Mouse (Mus musculus): ENCODE measurements around the gene Tmbim7.
"Not testable (repeated sequence)": the region's sequence is repeated elsewhere in the genome, so short reads cannot be mapped to it uniquely, and the experiment has no call there.

Tmbim7 gene

GRCm38 (mm10) chr5:3650881-3651280, at the start of gene Tmbim7:
Gene Tmbim7 (plus strand): TSS chr5:3651181.
- DNase-seq (ENCODE audit: low read depth) = no peak

GRCm38 (mm10) chr5:3607114-3607513, 43.9 kb upstream of the Tmbim7 start:
- no peak for DNase-seq (ENCODE audit: low read depth)

DNA sequence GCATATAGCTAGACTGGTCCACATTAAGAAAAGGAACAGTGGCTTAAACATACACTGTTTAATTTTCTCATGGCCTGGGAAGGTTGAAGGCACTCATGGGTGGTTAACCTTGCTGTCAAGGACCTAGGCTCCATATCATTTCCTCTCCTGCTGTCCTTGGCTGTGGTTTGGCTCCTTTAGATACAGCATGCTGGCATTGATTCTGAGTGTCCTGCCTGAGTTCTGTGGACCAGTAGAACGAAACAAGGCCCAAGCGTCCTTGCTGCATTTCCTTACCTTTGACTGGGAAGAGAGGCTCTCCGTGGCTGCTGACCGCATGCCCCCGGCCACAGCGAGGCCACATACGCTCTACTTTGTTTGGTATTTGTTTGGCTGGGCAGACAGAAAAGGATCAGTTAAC, 41.7 kb upstream of the Tmbim7 start:
- no peak for DNase-seq (ENCODE audit: low read depth)

DNA sequence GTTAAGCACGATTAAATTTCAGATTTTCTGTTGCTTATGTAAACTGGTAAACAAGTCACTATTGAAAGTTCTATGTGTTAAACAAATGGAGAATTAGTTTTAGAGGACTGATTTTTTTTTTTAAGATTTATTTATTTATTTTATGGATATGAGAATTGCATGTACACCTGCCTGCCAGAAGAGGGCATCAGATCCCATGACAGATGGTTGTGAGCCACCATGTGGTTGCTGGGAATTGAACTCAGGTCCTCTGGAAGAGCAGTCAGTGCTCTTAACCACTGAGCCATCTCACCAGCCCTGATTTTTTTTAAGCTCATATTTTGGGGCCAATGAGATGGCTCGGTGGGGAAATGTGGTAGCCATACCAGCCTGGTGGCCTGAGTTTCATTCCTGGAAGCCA, 39.1 kb upstream of the Tmbim7 start:
- not testable (repeated sequence) for DNase-seq (ENCODE audit: low read depth)

DNA sequence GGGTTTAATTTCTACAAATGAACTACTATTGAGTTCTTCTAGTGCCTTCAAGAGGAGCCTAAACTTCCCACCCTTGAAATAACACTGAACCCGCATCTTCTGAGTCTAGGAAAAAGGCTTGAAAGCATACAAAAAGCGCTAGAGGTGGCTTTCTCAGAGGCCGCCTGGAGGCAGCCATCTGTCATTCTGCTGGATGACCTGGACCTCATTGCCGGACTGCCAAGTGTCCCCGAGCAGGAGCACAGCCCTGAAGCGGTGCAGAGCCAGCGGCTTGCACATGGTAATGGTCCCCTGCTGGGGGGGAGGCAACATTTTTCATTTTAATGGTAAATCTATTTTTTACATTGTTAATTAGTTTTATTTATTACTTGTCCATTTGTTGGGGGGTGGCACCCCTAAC, 30.5 kb upstream of the Tmbim7 start:
- no peak for DNase-seq (ENCODE audit: low read depth)

GRCm38 (mm10) chr5:3630055-3630454, 20.9 kb upstream of the Tmbim7 start:
- DNase-seq (ENCODE audit: low read depth) = no peak

DNA sequence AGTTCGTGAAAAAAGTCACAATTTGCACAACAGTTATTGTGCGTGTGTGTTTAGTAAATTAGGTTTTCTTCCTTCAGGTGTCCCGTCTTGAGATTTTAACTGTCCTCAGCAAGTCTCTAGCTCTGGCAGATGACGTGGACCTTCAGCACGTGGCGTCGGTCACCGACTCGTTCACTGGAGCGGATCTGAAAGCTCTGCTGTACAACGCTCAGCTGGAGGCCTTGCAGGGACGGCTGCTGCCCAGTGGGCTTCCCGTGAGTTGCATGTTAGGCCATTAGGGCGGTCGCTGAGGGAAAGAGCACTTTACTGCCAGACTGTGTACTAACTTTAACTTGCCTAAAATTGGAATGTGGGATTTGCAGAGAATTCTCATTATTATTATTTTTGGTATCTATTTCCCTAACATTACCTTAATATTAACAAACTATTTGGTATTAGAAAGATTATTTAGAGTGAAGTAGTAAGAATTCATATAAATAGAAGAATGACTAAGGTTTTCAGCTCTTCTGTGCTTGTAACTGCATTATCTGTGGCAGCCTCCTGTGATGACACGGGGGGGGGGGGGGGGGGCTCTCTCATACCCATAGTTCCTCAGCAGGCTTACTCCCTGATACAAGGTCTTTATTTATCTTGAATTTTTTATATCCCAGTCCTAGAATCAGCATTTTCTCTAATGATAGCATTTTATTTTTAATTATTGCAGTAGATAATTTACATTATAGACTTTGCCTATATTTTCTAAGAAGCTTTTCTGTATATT, 19.3 kb upstream of the Tmbim7 start:
- DNase-seq (ENCODE audit: low read depth) = no peak

- no peak for DNase-seq (ENCODE audit: low read depth)
Measured at GRCm38 (mm10) chr5:3632285-3632684, 18.7 kb upstream of the Tmbim7 start.

GRCm38 (mm10) chr5:3633315-3633714, 17.7 kb upstream of the Tmbim7 start:
- DNase-seq (ENCODE audit: low read depth) = no peak

- peak; percentile 46 for DNase-seq (ENCODE audit: low read depth)
Measured at GRCm38 (mm10) chr5:3633951-3634350, 17.0 kb upstream of the Tmbim7 start.

GRCm38 (mm10) chr5:3635286-3635685, 15.7 kb upstream of the Tmbim7 start:
- DNase-seq (ENCODE audit: low read depth) = no peak

GRCm38 (mm10) chr5:3644621-3645020, 6.4 kb upstream of the Tmbim7 start:
- no peak for DNase-seq (ENCODE audit: low read depth)

DNA sequence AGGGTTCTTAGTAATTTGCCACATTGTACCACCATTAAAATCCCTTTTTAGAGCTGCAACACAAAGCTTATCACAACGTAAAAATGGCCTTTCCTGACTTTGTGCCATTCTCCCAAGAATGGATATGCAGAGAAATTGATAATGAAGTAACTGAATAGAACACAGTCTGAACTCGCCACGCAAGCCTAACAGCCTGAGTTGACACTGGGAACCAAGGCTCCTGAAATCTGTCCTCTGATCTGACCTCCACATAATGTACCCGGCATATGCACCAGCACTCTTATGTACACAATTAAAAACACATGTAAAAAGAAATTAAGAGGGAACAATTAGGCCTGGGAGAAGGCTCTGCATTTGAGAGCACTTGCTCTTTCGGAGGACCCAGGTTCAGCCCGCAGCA, 5.7 kb upstream of the Tmbim7 start:
- DNase-seq (ENCODE audit: low read depth) = no peak

GRCm38 (mm10) chr5:3646539-3646938, 4.4 kb upstream of the Tmbim7 start:
- DNase-seq (ENCODE audit: low read depth) = no peak

DNA sequence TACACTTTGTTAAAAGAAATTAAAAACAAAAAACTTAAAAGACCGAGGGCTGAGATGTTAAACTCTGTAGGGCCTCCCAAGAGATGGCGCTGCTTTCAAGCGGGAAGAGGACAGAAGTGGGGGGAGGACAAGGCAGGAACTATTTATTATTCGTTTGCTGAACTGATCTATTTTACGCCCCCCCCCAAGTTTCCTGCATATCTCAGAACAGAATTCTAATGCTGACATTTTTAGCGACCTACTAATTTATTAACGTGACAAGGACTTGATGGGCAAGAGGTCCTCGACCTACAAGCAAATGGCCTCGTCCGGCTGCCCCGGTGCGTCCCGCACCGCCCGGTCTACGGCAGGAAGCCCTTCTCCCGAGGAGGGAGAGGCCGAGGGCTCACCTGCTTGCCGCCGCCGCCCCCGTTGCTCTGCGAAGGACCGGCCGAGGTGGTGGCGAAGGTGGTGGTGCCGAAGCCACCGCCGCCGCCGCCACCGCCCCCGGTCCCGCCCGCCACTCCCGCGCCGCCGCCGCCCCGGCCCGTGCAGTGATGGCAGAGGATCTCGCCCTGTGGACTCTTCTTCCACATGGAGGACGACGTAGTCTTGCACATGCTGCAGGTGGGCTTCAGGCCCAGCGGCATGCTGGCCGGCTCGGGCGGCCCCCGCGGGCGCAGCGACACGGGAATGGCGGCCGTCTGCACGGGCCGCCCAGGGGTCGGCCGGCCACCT, 3.8 kb upstream of the Tmbim7 start:
- peak; percentile 84 for DNase-seq (ENCODE audit: low read depth)

GRCm38 (mm10) chr5:3647708-3648121, 3.3 kb upstream of the Tmbim7 start:
- peak; percentile 94 for DNase-seq (ENCODE audit: low read depth)

GRCm38 (mm10) chr5:3648206-3648848, 2.7 kb upstream of the Tmbim7 start:
- DNase-seq (ENCODE audit: low read depth) = no peak

- DNase-seq (ENCODE audit: low read depth) = no peak
Measured at GRCm38 (mm10) chr5:3648849-3649210, 2.2 kb upstream of the Tmbim7 start.

DNA sequence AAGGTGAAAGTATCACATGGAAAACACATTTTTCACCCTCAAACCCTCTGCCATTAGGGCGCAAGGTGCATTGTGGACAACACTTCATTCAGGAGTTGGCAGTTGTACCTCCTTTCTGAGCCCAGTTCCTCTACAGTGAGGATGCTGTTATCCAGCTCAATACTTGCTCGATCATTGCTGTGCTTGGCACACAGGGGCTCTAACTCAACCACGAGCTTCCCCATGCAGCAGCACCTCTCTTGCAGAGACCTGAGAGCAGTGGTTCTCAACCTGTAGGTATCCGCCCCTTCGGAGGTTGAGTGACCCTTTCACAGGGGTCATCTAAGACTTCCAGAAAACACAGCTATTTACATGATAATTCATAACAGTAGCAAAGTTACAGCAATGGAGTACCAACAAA, 640 bp downstream of the Tmbim7 start:
- no peak for DNase-seq (ENCODE audit: low read depth)

DNA sequence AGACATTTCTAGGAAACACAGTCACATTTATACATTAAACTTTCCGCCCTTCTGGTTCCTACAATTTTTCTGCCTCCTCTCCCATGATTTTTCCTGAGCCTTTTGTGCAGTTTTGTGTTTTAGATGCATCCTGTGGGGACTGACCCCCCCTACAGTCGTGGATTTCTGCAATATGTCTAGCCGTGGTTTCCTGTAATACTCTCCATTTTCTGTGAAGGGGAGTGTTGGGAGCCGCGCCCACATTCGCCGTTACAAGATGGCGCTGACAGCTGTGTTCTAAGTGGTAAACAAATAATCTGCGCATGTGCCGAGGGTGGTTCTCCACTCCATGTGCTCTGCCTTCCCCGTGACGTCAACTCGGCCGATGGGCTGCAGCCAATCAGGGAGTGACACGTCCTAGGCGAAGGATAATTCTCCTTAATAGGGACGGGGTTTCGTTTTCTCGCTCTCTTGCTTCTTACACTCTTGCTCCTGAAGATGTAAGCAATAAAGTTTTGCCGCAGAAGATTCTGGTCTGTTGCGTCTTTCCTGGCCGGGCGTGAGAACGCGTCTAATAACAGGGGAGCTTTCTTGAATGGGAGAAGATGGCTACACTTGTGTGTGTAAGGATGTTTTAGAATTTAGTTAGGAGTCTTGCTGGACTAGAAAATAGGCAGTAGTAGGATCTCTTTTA, 2.1 kb downstream of the Tmbim7 start:
- DNase-seq (ENCODE audit: low read depth) = not testable (repeated sequence)

DNA sequence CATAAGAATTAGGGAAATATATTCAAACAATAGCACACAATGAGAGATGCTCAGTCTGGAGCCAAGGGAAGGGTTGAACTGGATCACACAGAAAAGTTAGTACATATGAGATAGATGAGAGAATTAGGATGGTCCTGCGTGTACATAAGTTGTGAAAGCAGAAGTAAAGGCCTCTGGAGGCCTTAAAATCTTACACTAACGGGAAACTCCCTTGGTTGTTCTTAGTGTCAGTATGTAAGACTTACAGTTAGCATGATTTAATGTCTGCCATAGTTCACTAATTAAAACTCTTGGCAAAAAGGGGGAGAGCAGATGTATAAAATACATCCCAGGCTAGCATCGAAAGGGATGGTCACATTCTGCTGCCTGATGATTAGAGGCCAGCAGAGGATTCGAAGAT, 2.8 kb downstream of the Tmbim7 start:
- no peak for DNase-seq (ENCODE audit: low read depth)

DNA sequence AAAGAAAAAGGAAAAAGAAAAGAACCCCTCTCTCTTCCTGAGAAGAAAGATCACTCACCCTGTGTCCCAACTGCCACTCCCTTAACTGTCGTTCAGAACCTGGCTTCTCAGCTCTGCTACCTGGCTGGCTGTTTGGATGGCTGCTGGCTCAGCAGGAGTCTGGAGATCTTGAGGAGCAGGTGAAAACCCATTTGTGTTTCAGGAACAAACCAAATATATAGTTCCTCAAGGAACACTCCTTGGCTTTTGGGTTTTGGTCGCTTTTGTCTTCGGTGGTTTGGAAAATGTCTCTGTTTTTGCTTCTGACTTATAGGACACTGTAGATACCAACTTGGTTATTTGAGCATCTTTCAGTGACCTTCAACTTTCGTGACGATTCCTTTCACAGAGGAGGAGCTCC, 6.1 kb downstream of the Tmbim7 start, which contains the start of gene Gatad1:
Gene Gatad1 (minus strand): TSS at position 101 of the 400 bp plus-strand sequence.
- no peak for DNase-seq (ENCODE audit: low read depth)

DNA sequence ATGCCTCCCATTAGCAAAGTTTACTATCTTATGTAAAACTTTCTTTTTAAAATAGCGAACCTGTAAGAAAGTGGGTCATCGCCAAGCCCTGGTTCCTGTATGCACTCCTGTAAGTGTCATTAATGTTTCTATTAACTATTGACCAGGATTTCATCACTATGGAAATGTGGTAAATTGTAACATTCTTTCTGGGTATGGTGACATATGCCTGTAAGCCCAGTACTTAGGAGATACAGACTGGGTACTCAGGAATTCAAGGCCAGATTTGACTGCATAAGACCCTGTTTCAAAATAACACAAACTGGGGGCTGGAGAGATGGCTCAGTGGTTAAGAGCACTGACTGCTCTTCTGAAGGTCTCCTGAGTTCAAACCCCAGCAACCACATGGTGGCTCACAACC, 14.2 kb downstream of the Tmbim7 start:
- no peak for DNase-seq (ENCODE audit: low read depth)

All from induced T-regulatory cell, adult 2 months (primary cell).